Mouse (Mus musculus) right cerebral cortex, postnatal 36 days (tissue): ENCODE data around the gene Zfp940.
A peak's percentile ranks its signal among the peaks of the same experiment; 100 is the strongest.
"Not testable (repeated sequence)": the region's sequence is repeated elsewhere in the genome, so short reads cannot be mapped to it uniquely, and the experiment has no call there.

ENCODE experiments used
- DNase-seq, 2 experiments: peaks; one replicate each; pipeline ENCODE4 v3.0.0; 2022; ENCODE audit warnings: low spot score in 2 of 2, mixed read lengths in 1 of 2

The Zfp940 gene

GRCm38 (mm10) chr7:29853219-29853842 is at the start of gene Zfp940:
Gene Zfp940, minus strand, starts transcription at chr7:29853669.
- DNase-seq = peak; percentile 84 to 87

GRCm38 (mm10) chr7:29898351-29898750 is 44.9 kb upstream of the Zfp940 start:
- DNase-seq = no peak

- no peak for DNase-seq
Observed at GRCm38 (mm10) chr7:29892756-29893155, 39.3 kb upstream of the Zfp940 start.

GRCm38 (mm10) chr7:29890501-29890900 is 37.0 kb upstream of the Zfp940 start:
- no peak for DNase-seq

- DNase-seq = no peak
Observed at GRCm38 (mm10) chr7:29880916-29881315, 27.4 kb upstream of the Zfp940 start.

GRCm38 (mm10) chr7:29880056-29880455 is 26.6 kb upstream of the Zfp940 start:
- no peak for DNase-seq

GRCm38 (mm10) chr7:29877561-29877960 is 24.1 kb upstream of the Zfp940 start:
- DNase-seq = not testable (repeated sequence)

GRCm38 (mm10) chr7:29874256-29874655 is 20.8 kb upstream of the Zfp940 start:
- DNase-seq = no peak

GRCm38 (mm10) chr7:29861660-29862059 is 8.2 kb upstream of the Zfp940 start:
- no peak for DNase-seq

- DNase-seq = peak; percentile 87 to 94
Observed at GRCm38 (mm10) chr7:29859532-29860517, 6.4 kb upstream of the Zfp940 start, which contains the start of gene Zfp420. Gene Zfp420, plus strand, starts transcription at chr7:29859979.

GRCm38 (mm10) chr7:29852831-29853218 is 644 bp downstream of the Zfp940 start:
- DNase-seq = no peak

- no peak for DNase-seq
Observed at GRCm38 (mm10) chr7:29844616-29845015, 8.9 kb downstream of the Zfp940 start.

- DNase-seq = no peak
Observed at GRCm38 (mm10) chr7:29842105-29842504, 11.4 kb downstream of the Zfp940 start.

GRCm38 (mm10) chr7:29839256-29839655 is 14.2 kb downstream of the Zfp940 start:
- no peak for DNase-seq

- no peak for DNase-seq
Observed at GRCm38 (mm10) chr7:29836816-29837215, 16.7 kb downstream of the Zfp940 start.

- DNase-seq = no peak
Observed at GRCm38 (mm10) chr7:29829804-29830203, 23.7 kb downstream of the Zfp940 start.

- DNase-seq = no peak
Observed at GRCm38 (mm10) chr7:29828001-29828400, 25.5 kb downstream of the Zfp940 start.

- DNase-seq = peak; percentile 56 to 80
Observed at GRCm38 (mm10) chr7:29818619-29819254, 34.7 kb downstream of the Zfp940 start.

- DNase-seq = peak; percentile 89 to 94
Observed at GRCm38 (mm10) chr7:29815910-29816429, 37.5 kb downstream of the Zfp940 start, which contains the start of gene Zfp790. Gene Zfp790, plus strand, starts transcription at chr7:29816114.

GRCm38 (mm10) chr7:29815061-29815784 is 38.2 kb downstream of the Zfp940 start:
- peak in 1 of 2 experiments; percentile 9 for DNase-seq

GRCm38 (mm10) chr7:29814381-29814780 is 39.1 kb downstream of the Zfp940 start:
- no peak for DNase-seq
